Mouse (Mus musculus) MEL (cell line): ENCODE results near the gene Cbln3. TPM values are rescaled to one million over a fixed set of nuclear protein-coding genes. Genes with fewer than 3 reads are reported as not detected.

Source experiments
- DNase-seq: peaks from one replicate; pipeline ENCODE4 v3.0.0; 2011; ENCODE audit warnings: low read depth, low spot score
- H3K27ac ChIP-seq: 2 replicates; pipeline ENCODE4 v1.5.1; 2012; ENCODE audit warnings: low read depth, mild to moderate bottlenecking, control low read depth, low read length, moderate library complexity; ENCODE audit not compliant: control insufficient read depth
- H3K27me3 ChIP-seq, 2 experiments: fragments of 150-350 bp in 1 of 2; sonication (generic) in 1 of 2; 2 replicates each; pipeline ENCODE4 v1.6.1; 2012; ENCODE audit warnings: low read length in 2 of 2, mild to moderate bottlenecking in 2 of 2, improper control_type of control experiment in 1 of 2, moderate library complexity in 1 of 2; ENCODE audit not compliant: insufficient read depth in 2 of 2, control insufficient read depth in 1 of 2
- H3K36me3 ChIP-seq, 2 experiments: 2 replicates each; pipeline ENCODE4 v1.6.1; 2012 to 2014; ENCODE audit warnings: low read length in 2 of 2, improper control_type of control experiment in 1 of 2, inconsistent platforms in 1 of 2, mild to moderate bottlenecking in 1 of 2; ENCODE audit not compliant: insufficient read depth in 2 of 2, control insufficient read depth in 1 of 2
- H3K4me1 ChIP-seq, 2 experiments: fragments of 150-350 bp in 1 of 2; sonication (generic) in 1 of 2; 2 replicates each; pipeline ENCODE4 v1.6.1; 2012; ENCODE audit warnings: low read length in 2 of 2, improper control_type of control experiment in 1 of 2, mild to moderate bottlenecking in 1 of 2; ENCODE audit not compliant: insufficient read depth in 2 of 2, control insufficient read depth in 1 of 2
- H3K4me3 ChIP-seq, 2 experiments: fragments of 150-350 bp in 1 of 2; sonication (generic) in 1 of 2; 2 replicates each; pipeline ENCODE4 v1.5.1; 2012; ENCODE audit warnings: low read depth in 2 of 2, low read length in 2 of 2, mild to moderate bottlenecking in 2 of 2, moderate library complexity in 2 of 2, control low read depth in 1 of 2, improper control_type of control experiment in 1 of 2; ENCODE audit not compliant: control insufficient read depth in 1 of 2, insufficient read depth in 1 of 2
- H3K79me2 ChIP-seq: 2 replicates; pipeline ENCODE4 v1.6.1; 2012; ENCODE audit warnings: mild to moderate bottlenecking, low read length, moderate library complexity; ENCODE audit not compliant: control insufficient read depth, poor library complexity, insufficient read depth
- H3K9ac ChIP-seq: 2 replicates; pipeline ENCODE4 v1.6.1; 2012; ENCODE audit warnings: low read depth, mild to moderate bottlenecking, control low read depth, low read length, moderate library complexity; ENCODE audit not compliant: control insufficient read depth, poor library complexity, severe bottlenecking
- H3K9me3 ChIP-seq: fragments of 150-350 bp; sonication (generic); replicated peaks from 2 replicates; pipeline ENCODE4 v1.6.1; 2012; ENCODE audit warnings: mild to moderate bottlenecking, low read length, improper control_type of control experiment, moderate library complexity; ENCODE audit not compliant: insufficient read depth
- BHLHE40 ChIP-seq: IDR thresholded peaks from 2 replicates; pipeline ENCODE4 v1.6.1; 2012; ENCODE audit warnings: low read depth, mild to moderate bottlenecking, inconsistent platforms, low read length, improper control_type of control experiment, borderline replicate concordance
- CHD1 ChIP-seq: IDR thresholded peaks from 2 replicates; pipeline ENCODE4 v1.6.1; 2012; ENCODE audit warnings: low read depth, mild to moderate bottlenecking, inconsistent platforms, low read length, improper control_type of control experiment
- CTCF ChIP-seq, 3 experiments: IDR thresholded peaks in 2 of 3; conservative IDR thresholded peaks in 1 of 3; 2 replicates each; pipeline ENCODE4 v1.5.1; 2011 to 2012; ENCODE audit warnings: low read length in 3 of 3, low read depth in 2 of 3, mild to moderate bottlenecking in 2 of 3, improper control_type of control experiment in 1 of 3, inconsistent platforms in 1 of 3, mixed read lengths in 1 of 3, moderate library complexity in 1 of 3; ENCODE audit not compliant: control insufficient read depth in 1 of 3, insufficient read depth in 1 of 3, poor library complexity in 1 of 3, severe bottlenecking in 1 of 3
- ETS1 ChIP-seq: IDR thresholded peaks from 2 replicates; pipeline ENCODE4 v1.6.1; 2012; ENCODE audit warnings: low read depth, mild to moderate bottlenecking, inconsistent platforms, low read length, improper control_type of control experiment, moderate library complexity
- HCFC1 ChIP-seq: IDR thresholded peaks from 2 replicates; pipeline ENCODE4 v1.6.1; 2012; ENCODE audit warnings: low read depth, mild to moderate bottlenecking, inconsistent platforms, low read length, improper control_type of control experiment, moderate library complexity
- KAT2A ChIP-seq: conservative IDR thresholded peaks from 2 replicates; pipeline ENCODE4 v1.6.1; 2012; ENCODE audit warnings: low read depth, low read length, improper control_type of control experiment, inconsistent platforms
- MAFK ChIP-seq: IDR thresholded peaks from 2 replicates; pipeline ENCODE4 v1.6.1; 2011; ENCODE audit warnings: low read depth, mild to moderate bottlenecking, low read length, improper control_type of control experiment, borderline replicate concordance
- MAX ChIP-seq: IDR thresholded peaks from 2 replicates; pipeline ENCODE4 v1.6.1; 2011; ENCODE audit warnings: low read length, improper control_type of control experiment
- NELFE ChIP-seq: IDR thresholded peaks from 2 replicates; pipeline ENCODE4 v1.6.1; 2011; ENCODE audit warnings: low read depth, low read length, improper control_type of control experiment
- POLR2AphosphoS2 ChIP-seq: IDR thresholded peaks from 2 replicates; pipeline ENCODE4 v1.6.1; 2011; ENCODE audit warnings: low read length, improper control_type of control experiment
- POLR2AphosphoS5 ChIP-seq: IDR thresholded peaks from 2 replicates; pipeline ENCODE4 v1.6.1; 2012; ENCODE audit warnings: low read depth, borderline replicate concordance, mild to moderate bottlenecking, inconsistent platforms, low read length, moderate library complexity, mixed read lengths
- RAD21 ChIP-seq: IDR thresholded peaks from 2 replicates; pipeline ENCODE4 v1.6.1; 2011; ENCODE audit warnings: mild to moderate bottlenecking, low read depth, low read length, improper control_type of control experiment
- SIN3A ChIP-seq: IDR thresholded peaks from 2 replicates; pipeline ENCODE4 v1.6.1; 2012; ENCODE audit warnings: low read length, improper control_type of control experiment, inconsistent platforms
- TAL1 ChIP-seq: IDR thresholded peaks from 2 replicates; pipeline ENCODE4 v1.6.1; 2012; ENCODE audit warnings: mild to moderate bottlenecking, inconsistent platforms, low read length, moderate library complexity, mixed read lengths
- TBP ChIP-seq: IDR thresholded peaks from 2 replicates; pipeline ENCODE4 v1.8.0; 2011; ENCODE audit warnings: low read depth, low read length, improper control_type of control experiment
- TCF12 ChIP-seq: IDR thresholded peaks from 2 replicates; pipeline ENCODE4 v1.6.1; 2014; ENCODE audit warnings: low read depth, mild to moderate bottlenecking, inconsistent platforms, low read length, improper control_type of control experiment, moderate library complexity
- USF1 ChIP-seq: IDR thresholded peaks from 2 replicates; pipeline ENCODE4 v1.6.1; 2014; ENCODE audit warnings: low read depth, mild to moderate bottlenecking, inconsistent platforms, low read length, improper control_type of control experiment, moderate library complexity
- ZC3H11A ChIP-seq: IDR thresholded peaks from 2 replicates; pipeline ENCODE4 v1.6.1; 2012; ENCODE audit warnings: low read depth, mild to moderate bottlenecking, inconsistent platforms, low read length, improper control_type of control experiment
- ZMIZ1 ChIP-seq: IDR thresholded peaks from 2 replicates; pipeline ENCODE4 v1.6.1; 2012; ENCODE audit warnings: low read depth, mild to moderate bottlenecking, inconsistent platforms, low read length, improper control_type of control experiment, moderate library complexity
- ZNF384 ChIP-seq: IDR thresholded peaks from 2 replicates; pipeline ENCODE4 v1.6.1; 2012; ENCODE audit warnings: low read depth, mild to moderate bottlenecking, inconsistent platforms, low read length, improper control_type of control experiment
- polyA plus RNA-seq, 2 experiments: library from polyadenylated mRNA; stranded (reverse) in 1 of 2; unstranded in 1 of 2; fragments of >175 nt in 1 of 2; fragments of >200 nt in 1 of 2; gene quantifications; 2 replicates each; pipeline versions ENCODE4 v1.2.1 to v1.2.4; 2012; ENCODE audit warnings: low replicate concordance in 2 of 2, low read depth in 1 of 2; ENCODE audit not compliant: insufficient read length in 2 of 2, insufficient read depth in 1 of 2, missing spikeins in 1 of 2
- total RNA-seq: library from RNA; depleted of rRNA; stranded (reverse); fragments of 300-350 nt; gene quantifications from 2 replicates; pipeline ENCODE4 v1.2.3, GENCODE M21; 2012; rRNA removed

The Cbln3 gene
- total RNA-seq (not detected in 2 replicates), polyA plus RNA-seq (under 1 TPM in 1 of 2 experiments, not detected in 1; 0.19 TPM)

DNA sequence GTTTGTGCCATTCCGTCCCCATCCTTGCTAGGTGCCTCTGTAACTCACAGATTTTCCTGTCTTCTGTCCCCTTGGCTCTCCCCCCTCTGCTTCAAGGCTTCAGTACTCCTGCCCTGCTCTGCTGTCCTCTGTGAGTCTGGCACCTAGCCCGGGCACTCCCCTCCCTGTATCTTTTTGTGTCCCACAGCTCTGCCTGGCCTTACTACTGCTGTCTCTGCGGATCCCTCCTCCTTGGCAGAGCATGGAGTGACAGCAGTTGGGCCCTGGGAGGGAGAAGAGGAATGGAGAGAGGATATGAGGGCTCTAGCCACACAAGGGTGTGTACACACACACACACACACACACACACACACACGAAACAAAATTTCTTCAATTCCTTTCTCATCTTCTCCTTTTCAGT is at the start of gene Cbln3:
Gene Cbln3 (minus strand): TSS at position 227 of the 400 bp plus-strand sequence.
- Histone ChIP-seq H3K9ac (peak within 1 kb of the TSS; percentile 68), H3K4me3 (peak within 1 kb of the TSS; percentile 63 to 90), H3K4me1 (peaks cover 4 to 29% of the 10 kb centered on the region in 2 experiments), H3K27me3 (no peaks in the 10 kb centered on the region), H3K9me3 (no peaks in the 10 kb centered on the region), H3K36me3 (peaks cover 0 to 10% of the 10 kb centered on the region in 2 experiments; a peak in 3 of 4 replicates), H3K79me2 (peaks cover 4% of the 10 kb centered on the region), H3K27ac (peak within 1 kb of the TSS; percentile 66)
- DNase-seq = peak; percentile 74
- TF ChIP-seq BHLHE40 (no peak), HCFC1 (no peak), MAX (no peak), TCF12 (no peak), USF1 (no peak), CTCF (IDR thresholded peaks at IDR 0.05 in 2 of 3, conservative IDR thresholded peaks at IDR 0.05 in 1 of 3; ENCODE audit: control insufficient read depth in 1 of 3, insufficient read depth in 1 of 3, low read depth in 2 of 3, low read length in 3 of 3, poor library complexity in 1 of 3, severe bottlenecking in 1 of 3) (no peak), RAD21 (no peak), TAL1 (no peak), ZMIZ1 (no peak), MAFK (no peak), TBP (no peak), POLR2AphosphoS2 (no peak), SIN3A (no peak), NELFE (no peak), CHD1 (no peak), ZNF384 (no peak), ETS1 (no peak), KAT2A (no peak)

- no peak for DNase-seq
- peaks cover 7 to 13% of the 10 kb centered on the region in 2 experiments for H3K4me1 ChIP-seq
- TF ChIP-seq POLR2AphosphoS5 (no peak), BHLHE40 (no peak), ZC3H11A (no peak)
- no peaks in the 10 kb centered on the region for H3K9me3 ChIP-seq
- no peak overlapping the region for H3K9ac ChIP-seq
- H3K27ac ChIP-seq = no peak overlapping the region
- peaks cover 7 to 10% of the 10 kb centered on the region in 2 experiments for H3K27me3 ChIP-seq
- no peaks in the 10 kb centered on the region for H3K79me2 ChIP-seq
- no peak overlapping the region for H3K4me3 ChIP-seq
- peaks cover 0 to 6% of the 10 kb centered on the region in 2 experiments; a peak in 2 of 4 replicates for H3K36me3 ChIP-seq
Observed at GRCm38 (mm10) chr14:55933586-55933985, 49.4 kb upstream of the Cbln3 start.
